Mouse (Mus musculus) thymus, postnatal 25 days (tissue): Measurements from ENCODE around the gene Vav3.

ENCODE experiments used
- DNase-seq: peaks from one replicate; pipeline ENCODE4 v3.0.0; 2022

The Vav3 gene

DNA sequence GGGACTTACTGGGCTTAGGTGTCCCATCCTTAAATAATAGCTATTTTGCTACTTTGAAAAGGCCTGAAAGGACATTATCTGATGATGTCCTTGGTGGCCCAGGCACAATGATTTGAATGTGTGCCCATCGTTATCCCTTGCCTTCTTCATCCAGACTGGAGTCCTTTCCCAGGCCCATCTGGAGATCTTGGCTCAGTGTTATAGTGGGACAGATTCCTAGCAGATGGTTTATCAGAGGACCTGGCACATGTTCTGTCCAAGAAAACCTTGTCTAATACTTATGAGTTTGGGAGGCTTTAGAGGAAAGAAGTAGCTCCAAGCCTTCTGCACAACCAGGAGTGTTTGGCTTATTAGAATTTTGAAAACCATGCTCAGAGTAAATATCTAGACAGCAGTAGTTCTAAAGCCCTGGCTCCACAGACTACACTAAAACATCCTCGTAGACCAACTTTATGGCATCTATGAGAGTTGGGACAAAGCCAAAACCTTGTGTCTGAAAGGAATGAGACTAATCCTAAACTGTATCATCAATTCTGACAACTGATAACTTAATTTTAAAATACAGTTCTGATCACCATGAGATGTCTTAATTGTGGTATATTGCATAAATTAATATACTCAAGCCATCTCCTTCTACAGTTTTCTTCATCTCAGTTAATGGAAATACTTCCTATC, 367.5 kb downstream of the Vav3 start:
- DNase-seq, result no peak

- no peak for DNase-seq
Observed at GRCm38 (mm10) chr3:109711751-109712150, 371.3 kb downstream of the Vav3 start.

GRCm38 (mm10) chr3:109714476-109714875, 374.0 kb downstream of the Vav3 start:
- no peak for DNase-seq

- DNase-seq, result no peak
Observed at GRCm38 (mm10) chr3:109721753-109722152, 381.3 kb downstream of the Vav3 start.

- DNase-seq, result no peak
Observed at GRCm38 (mm10) chr3:109726776-109727175, 386.3 kb downstream of the Vav3 start.

DNA sequence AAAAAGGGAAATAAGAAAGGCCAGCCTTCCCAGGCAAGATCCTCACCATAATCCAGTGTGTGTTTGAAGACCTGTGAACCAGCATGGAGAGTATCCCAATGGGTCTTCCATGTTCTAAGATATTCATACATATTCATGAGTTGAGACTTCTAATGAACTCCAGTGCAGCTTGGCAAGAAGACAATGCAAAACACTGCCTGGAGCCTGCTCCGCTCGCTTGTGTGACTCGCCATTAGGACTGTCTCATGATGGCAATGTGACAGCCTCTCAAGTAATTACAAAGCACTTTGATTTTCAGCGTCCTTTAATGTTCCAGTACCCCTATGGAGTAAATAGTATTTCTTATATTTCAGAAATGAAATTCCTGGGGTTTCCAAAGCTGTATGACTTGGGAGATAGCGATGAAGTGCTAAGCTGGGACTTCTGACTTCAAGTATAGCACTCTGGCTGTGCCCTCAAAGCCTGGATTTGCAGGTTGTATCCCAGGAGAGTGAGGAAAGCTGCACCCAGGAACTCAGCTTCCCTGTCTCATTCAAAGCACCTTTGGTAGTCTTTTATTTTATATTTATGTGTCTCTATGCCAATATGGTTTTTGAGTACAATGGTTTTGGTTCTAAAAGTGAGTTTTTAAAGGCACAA, 391.3 kb downstream of the Vav3 start:
- no peak for DNase-seq

DNA sequence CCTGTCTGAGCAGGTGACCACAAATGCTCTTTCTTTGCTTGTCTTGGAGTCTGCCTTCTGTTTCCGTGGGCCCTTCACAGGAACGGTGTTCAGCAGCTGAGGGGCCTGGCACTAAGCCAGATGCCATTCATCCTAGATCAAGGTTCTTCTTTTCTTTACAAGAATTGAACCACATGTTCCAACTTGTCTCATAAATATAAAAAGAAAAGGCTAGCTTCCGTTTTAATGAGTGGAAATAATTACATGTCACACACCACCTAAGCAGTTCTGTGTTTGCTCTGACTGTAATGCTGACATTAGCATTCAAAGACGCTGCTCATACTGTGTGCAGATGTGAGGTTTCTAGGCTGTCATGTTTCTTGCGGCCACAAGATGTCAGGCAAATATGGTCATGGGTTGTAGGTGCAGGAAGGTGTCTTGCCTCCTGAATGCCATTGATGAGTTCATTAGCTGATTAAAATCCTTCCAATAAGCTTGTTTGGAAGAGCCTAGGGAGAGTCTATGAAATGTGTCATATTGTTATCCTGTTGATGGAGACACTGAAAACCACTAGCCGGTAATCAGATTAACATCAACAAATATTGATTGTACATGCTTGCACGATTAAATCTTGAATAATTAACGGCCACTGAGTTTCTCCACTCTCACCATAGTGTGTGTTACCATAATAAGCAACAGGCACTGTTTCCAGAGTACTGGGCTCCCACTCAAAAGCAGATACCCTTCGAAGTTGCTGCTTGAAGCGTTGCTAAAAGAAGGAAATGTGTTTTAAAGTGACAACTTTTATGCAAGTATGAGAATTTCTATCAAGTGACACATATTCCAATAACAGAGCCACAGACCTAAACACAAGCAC, 392.1 kb downstream of the Vav3 start:
- no peak for DNase-seq
